Mouse (Mus musculus) lung, embryonic 14.5 days (tissue): ENCODE measurements around the gene Exoc3l. TPM values are rescaled to one million over a fixed set of nuclear protein-coding genes. Genes with fewer than 3 reads are reported as not detected.
A peak's percentile ranks its signal among the peaks of the same experiment; 100 is the strongest.

ENCODE experiments used
- ATAC-seq: fragments of 200-750 bp; cut with Nextera tagmentation; 2 replicates; pipeline ENCODE4 v1.8.0; 2017; ENCODE audit warnings: mild to moderate bottlenecking, moderate TSS enrichment, moderate library complexity; ENCODE audit not compliant: insufficient read depth
- DNase-seq: peaks from one replicate; pipeline ENCODE4 v3.0.0-alpha.2; 2015
- H3K27ac ChIP-seq: fragments of 300-500 bp; sonication (generic); 2 replicates; pipeline ENCODE4 v1.5.1; 2014; ENCODE audit warnings: low read depth, mild to moderate bottlenecking, moderate library complexity
- H3K27me3 ChIP-seq: fragments of 300-500 bp; sonication (generic); 2 replicates; pipeline ENCODE4 v1.6.1; 2014; ENCODE audit warnings: low read length, control low read depth; ENCODE audit not compliant: insufficient read depth
- H3K36me3 ChIP-seq: fragments of 300-500 bp; sonication (generic); 2 replicates; pipeline ENCODE4 v1.6.1; 2014; ENCODE audit warnings: control low read depth; ENCODE audit not compliant: insufficient read depth
- H3K4me1 ChIP-seq: fragments of 300-500 bp; sonication (generic); 2 replicates; pipeline ENCODE4 v1.6.1; 2014; ENCODE audit warnings: antibody characterized with exemption, control low read depth; ENCODE audit not compliant: insufficient read depth
- H3K4me2 ChIP-seq: fragments of 300-500 bp; sonication (generic); 2 replicates; pipeline ENCODE4 v1.6.1; 2014; ENCODE audit warnings: mild to moderate bottlenecking
- H3K4me3 ChIP-seq: fragments of 300-500 bp; sonication (generic); 2 replicates; pipeline ENCODE4 v1.5.1; 2014; ENCODE audit warnings: low read depth, low read length
- H3K9ac ChIP-seq: fragments of 300-500 bp; sonication (generic); 2 replicates; pipeline ENCODE4 v1.6.1; 2014
- H3K9me3 ChIP-seq: fragments of 300-500 bp; sonication (generic); 2 replicates; pipeline ENCODE4 v1.6.1; 2016; ENCODE audit warnings: low read depth, low read length, control low read depth
- CTCF ChIP-seq: IDR thresholded peaks from 2 replicates; pipeline ENCODE4 v1.5.1; 2016; ENCODE audit warnings: antibody characterized with exemption, low read depth
- WGBS: fragments of 180-500 bp; shearing (Covaris S2); extraction: QIAGEN DNeasy Blood & Tissue Kit; methylation state at CpG from one replicate; pipeline ENCODE4 v1.1.7; 2014; 5-methylcytosine and 5-hydroxymethylcytosine counted together
- polyA plus RNA-seq: library from polyadenylated mRNA; unstranded; fragments of >200 nt; fragmentation: Nextera tagmentation; extraction: Ambion mirVana; gene quantifications from 2 replicates; pipeline ENCODE4 v1.2.1, GENCODE M21; 2014

Gene Exoc3l
- polyA plus RNA-seq, 1 experiment from 2014 or later, result 33.3 TPM

DNA sequence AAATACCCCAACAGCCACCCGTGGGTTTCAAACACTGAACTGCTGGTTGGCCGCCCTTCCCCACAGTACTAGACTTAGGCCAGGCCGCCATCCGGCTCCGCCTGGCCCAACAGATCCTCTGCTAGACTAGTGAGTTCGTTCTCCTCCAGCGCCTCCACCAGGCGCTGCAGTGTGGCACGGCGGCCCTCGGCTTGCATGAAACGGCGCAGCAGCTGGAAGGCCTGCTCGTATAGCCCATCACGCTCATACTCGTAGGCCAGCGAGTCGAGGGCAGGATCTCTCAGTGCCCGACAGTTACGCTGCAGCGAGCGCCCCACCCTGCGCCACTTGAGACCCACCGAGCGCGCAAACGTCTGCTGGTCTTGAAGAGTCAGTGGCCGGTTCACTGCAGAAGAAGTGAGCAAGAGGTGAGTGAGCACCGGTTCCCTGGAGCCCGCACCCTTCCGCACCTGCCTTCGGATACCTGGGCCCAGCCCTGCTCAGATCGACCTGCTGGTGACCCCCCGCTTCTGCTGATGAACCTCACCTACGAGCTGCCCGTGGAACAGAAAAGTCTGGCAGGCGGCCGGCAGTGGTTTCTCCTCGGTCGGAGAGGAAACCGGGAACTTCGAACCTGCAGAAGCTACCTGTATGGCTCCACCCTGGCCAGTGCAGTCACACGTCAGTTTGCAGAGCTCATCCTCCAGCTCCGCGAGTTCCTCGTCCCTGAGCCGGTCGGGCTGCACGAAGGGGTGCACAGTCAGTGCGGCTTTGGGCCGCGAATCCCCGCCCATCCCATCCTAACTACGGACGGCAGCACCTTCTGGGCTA lies 36.8 kb downstream of the Exoc3l start:
- 4% methylated on average over 55 of the region's 55 CpGs for WGBS
- H3K4me1 ChIP-seq, result peaks cover 10% of the 10 kb centered on the region; the same call in 1 of the 2 replicates
- no peaks in the 10 kb centered on the region for H3K9me3 ChIP-seq
- no peaks in the 10 kb centered on the region for H3K36me3 ChIP-seq
- peak; percentile 71 for DNase-seq
- peak overlapping the region; percentile 67 for H3K4me2 ChIP-seq
- peak overlapping the region; percentile 37 for H3K4me3 ChIP-seq
- no peak overlapping the region for H3K27ac ChIP-seq
- peak overlapping the region; percentile 4 for H3K9ac ChIP-seq
- TF ChIP-seq CTCF, result peak; percentile 34
- peak; percentile 0; the same call in 1 of the 2 replicates for ATAC-seq
- H3K27me3 ChIP-seq, result peaks cover 33% of the 10 kb centered on the region

DNA sequence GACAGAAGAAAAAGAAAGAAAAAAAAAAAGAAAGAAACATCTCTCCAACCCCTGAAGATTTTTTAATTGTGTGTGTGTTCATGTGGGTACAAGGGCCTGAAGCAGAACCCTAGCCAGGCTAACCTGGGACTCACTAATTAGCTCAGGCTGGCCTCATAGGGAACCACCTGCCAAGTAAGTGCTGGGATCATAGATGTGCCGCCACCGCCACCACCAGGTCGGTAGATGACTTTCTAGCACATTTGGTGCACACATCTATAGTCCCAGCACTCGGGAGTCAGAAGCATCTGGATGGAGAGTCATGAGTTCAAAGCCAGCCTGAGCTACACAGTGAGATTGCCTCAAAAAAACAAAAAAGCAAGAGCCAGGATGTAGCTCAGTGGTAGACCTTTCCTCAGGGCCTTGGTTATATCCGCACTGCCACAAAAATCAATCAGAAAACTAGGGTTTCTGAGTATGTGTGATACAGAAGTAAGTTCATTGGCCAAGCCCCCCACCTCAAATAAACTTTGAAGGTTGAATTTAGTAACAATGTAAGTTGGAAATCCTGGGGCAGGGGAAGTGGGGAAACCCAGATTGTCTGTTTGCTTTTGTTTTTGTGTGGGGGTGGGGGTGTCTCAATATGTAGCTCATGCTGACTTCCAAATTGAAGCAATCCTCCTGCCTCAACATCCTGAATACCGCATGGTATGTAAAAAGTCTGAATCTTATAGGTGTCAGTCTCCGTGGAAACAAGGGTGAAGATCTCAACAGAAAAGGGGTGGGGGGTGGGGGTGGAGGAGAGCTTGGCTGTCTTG lies 38.4 kb downstream of the Exoc3l start:
- ATAC-seq (no peak), DNase-seq (no peak)
- Histone ChIP-seq H3K4me1 (peaks cover 10% of the 10 kb centered on the region; the same call in 1 of the 2 replicates), H3K4me3 (no peak overlapping the region), H3K9me3 (no peaks in the 10 kb centered on the region), H3K27me3 (peaks cover 31% of the 10 kb centered on the region), H3K27ac (no peak overlapping the region), H3K36me3 (peaks cover 13% of the 10 kb centered on the region), H3K9ac (no peak overlapping the region), H3K4me2 (no peak overlapping the region)
- no peak for TF ChIP-seq CTCF
- WGBS, result 75% methylated on average over 7 of the region's 7 CpGs

GRCm38 (mm10) chr8:105254966-105255350 lies 40.9 kb downstream of the Exoc3l start, which contains the start of gene B3gnt9:
Gene B3gnt9, minus strand, starts transcription at chr8:105255153.
- peak within 1 kb of the TSS; percentile 91 for H3K27ac ChIP-seq
- H3K9me3 ChIP-seq, result no peaks in the 10 kb centered on the region

DNA sequence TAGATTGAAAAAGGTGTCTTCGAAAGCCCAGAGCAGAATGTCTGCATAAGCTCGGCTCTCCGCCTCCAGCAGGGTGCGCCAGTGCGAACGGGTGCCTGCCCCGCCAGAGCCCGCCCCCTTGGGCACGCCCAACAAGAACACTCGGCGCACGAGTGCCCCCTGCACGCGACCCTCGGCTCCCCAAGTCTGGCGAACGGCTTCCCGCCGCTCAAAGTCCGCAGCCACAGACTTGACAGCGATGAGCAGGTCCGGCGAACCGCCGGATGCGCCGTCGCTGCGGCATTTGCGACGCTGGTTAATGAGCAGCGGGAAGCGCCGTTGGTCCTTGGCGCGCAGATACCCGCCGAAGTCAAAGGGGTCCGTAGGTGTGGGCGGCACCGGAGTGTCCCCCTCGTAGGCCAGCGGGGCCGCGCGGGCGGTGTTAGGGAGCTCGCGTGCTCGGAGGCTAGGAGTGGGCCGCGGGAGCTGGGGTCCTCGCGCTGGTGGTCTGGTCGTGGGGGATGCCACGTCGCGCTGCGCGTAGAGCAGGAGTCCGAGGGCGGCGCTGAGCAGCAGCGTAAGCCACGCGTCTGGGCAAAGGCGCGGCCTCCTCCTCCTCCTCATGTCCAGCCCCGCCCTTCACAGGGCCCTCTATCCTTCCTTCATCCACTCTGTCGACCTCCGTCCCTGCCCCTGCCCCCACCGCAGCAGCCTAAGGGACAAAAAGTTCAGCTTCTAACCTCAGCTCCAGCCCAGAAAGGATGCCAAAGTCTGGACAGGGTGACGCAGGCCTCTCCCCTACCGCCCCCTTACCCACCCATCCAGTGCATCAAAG lies 41.5 kb downstream of the Exoc3l start:
- peak overlapping the region; percentile 98 for H3K4me2 ChIP-seq
- WGBS, result under 1% methylated on average over 74 of the region's 74 CpGs
- peaks cover 43% of the 10 kb centered on the region for H3K36me3 ChIP-seq
- TF ChIP-seq CTCF, result peak; percentile 84
- DNase-seq (peak; percentile 96), ATAC-seq (peak; percentile 91)
- peak overlapping the region; percentile 74 for H3K9ac ChIP-seq
- peaks cover 6% of the 10 kb centered on the region; the same call in 1 of the 2 replicates for H3K4me1 ChIP-seq
- H3K9me3 ChIP-seq, result no peaks in the 10 kb centered on the region
- peak overlapping the region; percentile 63 for H3K4me3 ChIP-seq
- peaks cover 16% of the 10 kb centered on the region for H3K27me3 ChIP-seq
- H3K27ac ChIP-seq, result peak overlapping the region; percentile 91

More at GRCm38 (mm10) chr8:105254966-105255350, 40.9 kb downstream of the Exoc3l start, which contains the start of gene B3gnt9:
- peak within 1 kb of the TSS; percentile 74 for H3K9ac ChIP-seq
- peak within 1 kb of the TSS; percentile 63 for H3K4me3 ChIP-seq
- DNase-seq (peak; percentile 89), ATAC-seq (peak; percentile 85)
- H3K4me2 ChIP-seq, result peak within 1 kb of the TSS; percentile 98
- TF ChIP-seq CTCF, result peak; percentile 5; the same call in 1 of the 2 replicates
- peaks cover 10% of the 10 kb centered on the region; the same call in 1 of the 2 replicates for H3K4me1 ChIP-seq
- 3% methylated on average over 14 of the region's 14 CpGs for WGBS
- H3K36me3 ChIP-seq, result peaks cover 37% of the 10 kb centered on the region
- H3K27me3 ChIP-seq, result peaks cover 22% of the 10 kb centered on the region

DNA sequence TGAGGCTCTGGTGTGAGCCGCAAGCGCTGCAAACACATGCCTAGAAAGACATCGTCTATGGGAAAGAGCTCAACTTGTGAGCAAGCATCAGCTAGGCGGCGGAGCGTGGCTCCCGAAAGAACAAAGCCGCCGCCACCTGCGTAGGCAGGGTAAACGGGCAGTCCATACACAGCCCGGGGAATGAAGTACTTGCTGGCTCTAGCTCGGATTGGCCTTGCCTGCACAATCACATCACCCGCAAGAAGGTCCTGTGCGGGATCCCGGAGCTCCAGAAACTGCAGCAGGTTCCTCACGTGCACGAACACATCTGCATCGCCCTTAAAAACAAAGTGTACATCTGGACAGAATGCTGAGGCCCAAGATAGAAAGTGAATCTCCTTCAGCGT lies 42.1 kb downstream of the Exoc3l start:
- DNase-seq (no peak), ATAC-seq (peak; percentile 14; the same call in 1 of the 2 replicates)
- WGBS, result 36% methylated on average over 20 of the region's 20 CpGs

GRCm38 (mm10) chr8:105252680-105253537 lies 43.0 kb downstream of the Exoc3l start:
- H3K4me1 ChIP-seq, result peaks cover 2% of the 10 kb centered on the region; the same call in 1 of the 2 replicates
- no peak for DNase-seq
- H3K9me3 ChIP-seq, result no peaks in the 10 kb centered on the region
- no peak for TF ChIP-seq CTCF
- H3K4me2 ChIP-seq, result peak overlapping the region; percentile 98
- peaks cover 1% of the 10 kb centered on the region for H3K27me3 ChIP-seq
- H3K36me3 ChIP-seq, result peaks cover 57% of the 10 kb centered on the region
- H3K4me3 ChIP-seq, result peak overlapping the region; percentile 63; the same call in 1 of the 2 replicates
- 75% methylated on average over 10 of the region's 10 CpGs for WGBS
- H3K9ac ChIP-seq, result no peak overlapping the region
- ATAC-seq, result no peak
- no peak overlapping the region for H3K27ac ChIP-seq

More for the DNA sequence above, 42.1 kb downstream of the Exoc3l start:
- H3K4me3 ChIP-seq, result peak overlapping the region; percentile 63
- peak overlapping the region; percentile 98 for H3K4me2 ChIP-seq
- H3K9ac ChIP-seq, result peak overlapping the region; percentile 74
- peaks cover 49% of the 10 kb centered on the region for H3K36me3 ChIP-seq
- no peaks in the 10 kb centered on the region for H3K9me3 ChIP-seq
- peaks cover 2% of the 10 kb centered on the region; the same call in 1 of the 2 replicates for H3K4me1 ChIP-seq
- peak overlapping the region; percentile 91; the same call in 1 of the 2 replicates for H3K27ac ChIP-seq
- peaks cover 10% of the 10 kb centered on the region for H3K27me3 ChIP-seq
- no peak for TF ChIP-seq CTCF
